Mouse (Mus musculus): Measurements from ENCODE around the gene Spag17.

DNA sequence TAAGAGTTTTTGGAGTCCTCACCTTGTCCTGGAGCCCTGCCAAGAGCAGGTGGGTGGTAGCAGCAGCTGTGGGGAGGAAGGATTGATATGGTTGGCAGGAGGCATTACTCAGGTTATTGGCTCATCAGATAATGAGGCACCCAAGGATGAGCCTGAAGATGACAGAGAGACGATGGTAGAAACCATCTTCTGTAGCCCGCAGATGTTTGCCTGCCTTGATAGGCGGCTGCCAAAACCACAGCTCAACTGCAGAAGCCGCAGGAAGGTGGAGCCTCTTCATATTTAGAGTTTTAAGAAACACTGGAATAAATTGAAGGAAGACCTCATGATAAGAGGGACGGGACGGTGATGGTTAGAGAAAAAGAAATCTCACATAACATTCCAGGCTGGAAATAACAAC, 42.0 kb upstream of the Spag17 start:
- TF ChIP-seq CTCF (IDR thresholded peaks at IDR 0.05; ENCODE audit: control insufficient read depth, insufficient read depth, insufficient read length) (no peak), MAX (IDR thresholded peaks at IDR 0.05) (no peak)

Measured in C2C12 (cell line).